20 mouse cellular contexts compared by ENCODE assay signal in genomic region chr4:142414874-142415273, GRCm38 (mm10).
DNase-seq lines count a peak whose midpoint lies in the region; ATAC-seq and TF ChIP-seq lines count a peak whose summit lies in the region.
"Had no signal": no experiment of that assay in that cellular context is flagged by ENCODE, and none has a peak within 500 bp of the region (broad histone marks: within the 10 kb centered on the region; RNA-seq: fewer than 3 reads in every experiment).

No protein-coding gene starts in this region.

- peak; percentile 29 for TF ChIP-seq CTCF in left cerebral cortex, adult 2 months (IDR thresholded peaks at IDR 0.05)

- H3K9me3 ChIP-seq in forebrain, embryonic 14.5 days (replicated peaks; ENCODE audit: control insufficient read depth, low read length) = no peaks in the 10 kb centered on the region
- no peaks in the 10 kb centered on the region for H3K9me3 ChIP-seq in forebrain, embryonic 15.5 days
- no peaks in the 10 kb centered on the region for H3K9me3 ChIP-seq in ES-E14 (ENCODE audit: control insufficient read depth, insufficient read depth, low read depth, low read length)
- H3K9me3 ChIP-seq: midbrain, embryonic 15.5 days; stomach, embryonic 15.5 days had no signal

- H3K36me3 ChIP-seq in forebrain, embryonic 14.5 days (ENCODE audit: control insufficient read depth, insufficient read depth, low read length) = no peaks in the 10 kb centered on the region
- H3K36me3 ChIP-seq in forebrain, embryonic 15.5 days = no peaks in the 10 kb centered on the region
- H3K36me3 ChIP-seq in ES-E14 (ENCODE audit: control insufficient read depth, insufficient read depth, low read length, poor library complexity, severe bottlenecking) = no peaks in the 10 kb centered on the region
- H3K36me3 ChIP-seq: midbrain, embryonic 15.5 days; stomach, embryonic 15.5 days had no signal

- DNase-seq in forebrain, embryonic 14.5 days (ENCODE audit: low spot score) = peak; percentile 20
- DNase-seq in left cerebral cortex, adult 2 months (ENCODE audit: extremely low spot score in 1 of 2, low spot score in 2 of 2) = no peak
- DNase-seq in left cerebral cortex, adult 11 months (ENCODE audit: low spot score) = no peak
- DNase-seq in ES-E14 (ENCODE audit: low read depth, low spot score) = no peak
- peak; percentile 54 for DNase-seq in retina, embryonic 14.5 days (ENCODE audit: low spot score)
- DNase-seq in heart, postnatal 14 days = no peak
- no peak for DNase-seq in c-Kit-positive CD71-positive TER-119-positive erythroid progenitor cells, embryonic 14.5 days (ENCODE audit: low spot score)
- DNase-seq: adrenal gland, adult 2 months; cerebellum, adult 9-11 months; heart, adult 11 months; kidney, adult 9 months; layer of hippocampus, postnatal 36 days; left cerebral cortex, postnatal 4 days; lung, adult 18-20 months; spleen, adult 18-20 months; thymus, postnatal 14 days had no signal

- H3K27me3 ChIP-seq in forebrain, embryonic 14.5 days (replicated peaks; ENCODE audit: control insufficient read depth, insufficient read depth, low read length) = no peaks in the 10 kb centered on the region
- no peaks in the 10 kb centered on the region for H3K27me3 ChIP-seq in forebrain, embryonic 15.5 days
- H3K27me3 ChIP-seq: midbrain, embryonic 15.5 days; stomach, embryonic 15.5 days had no signal

- H3K4me2 ChIP-seq in forebrain, embryonic 14.5 days (ENCODE audit: low read length) = no peak overlapping the region
- no peak overlapping the region for H3K4me2 ChIP-seq in forebrain, embryonic 15.5 days (replicated peaks)
- H3K4me2 ChIP-seq: midbrain, embryonic 15.5 days; stomach, embryonic 15.5 days had no signal

- WGBS in forebrain, embryonic 14.5 days = 71% methylated on average over 5 of the region's 5 CpGs
- WGBS in forebrain, embryonic 15.5 days = 73% methylated on average over 5 of the region's 5 CpGs

- intact Hi-C loops in left cerebral cortex, adult 2 months (cut with DNase I) = no loop called here
- intact Hi-C loops in heart, postnatal 14 days (cut with DNase I) = no loop called here

- no peak overlapping the region for H3K9ac ChIP-seq in forebrain, embryonic 14.5 days (ENCODE audit: low read length)
- H3K9ac ChIP-seq in forebrain, embryonic 15.5 days (replicated peaks) = no peak overlapping the region
- no peak overlapping the region for H3K9ac ChIP-seq in ES-E14 (ENCODE audit: insufficient read depth, low read depth, low read length, poor library complexity, severe bottlenecking)
- H3K9ac ChIP-seq: midbrain, embryonic 15.5 days; stomach, embryonic 15.5 days had no signal

- in situ Hi-C loops in ES-E14 (cut with MboI; ENCODE audit: low sequenced_read_pairs in 2 of 2, unreplicated experiment in 2 of 2) = no loop called here

- no peak overlapping the region for H3K4me3 ChIP-seq in forebrain, embryonic 14.5 days (ENCODE audit: low read depth, low read length)
- no peak overlapping the region for H3K4me3 ChIP-seq in forebrain, embryonic 15.5 days
- no peak overlapping the region for H3K4me3 ChIP-seq in left cerebral cortex, adult 2 months
- H3K4me3 ChIP-seq in ES-E14 (ENCODE audit: insufficient read depth in 1 of 2, low read depth in 1 of 2, low read length in 2 of 2, poor library complexity in 1 of 2, severe bottlenecking in 1 of 2) = no peak overlapping the region
- H3K4me3 ChIP-seq: erythroblast, embryonic 14.5 days; midbrain, embryonic 15.5 days; stomach, embryonic 15.5 days had no signal

- no peak for ATAC-seq in forebrain, embryonic 14.5 days
- ATAC-seq in forebrain, embryonic 15.5 days (replicated peaks) = no peak
- ATAC-seq: midbrain, embryonic 15.5 days had no signal

- H3K27ac ChIP-seq in forebrain, embryonic 14.5 days (ENCODE audit: low read depth, low read length) = no peak overlapping the region
- H3K27ac ChIP-seq in forebrain, embryonic 15.5 days (replicated peaks) = no peak overlapping the region
- no peak overlapping the region for H3K27ac ChIP-seq in left cerebral cortex, adult 2 months
- no peak overlapping the region for H3K27ac ChIP-seq in ES-E14 (ENCODE audit: insufficient read depth, low read depth, low read length, poor library complexity, severe bottlenecking)
- H3K27ac ChIP-seq: midbrain, embryonic 15.5 days; stomach, embryonic 15.5 days had no signal

- peaks cover 20% of the 10 kb centered on the region for H3K4me1 ChIP-seq in forebrain, embryonic 14.5 days (ENCODE audit: control insufficient read depth, insufficient read depth, low read length)
- peaks cover 35% of the 10 kb centered on the region for H3K4me1 ChIP-seq in forebrain, embryonic 15.5 days
- no peaks in the 10 kb centered on the region for H3K4me1 ChIP-seq in ES-E14 (ENCODE audit: control insufficient read depth in 2 of 2, insufficient read depth in 2 of 2, low read length in 2 of 2, poor library complexity in 1 of 2)
- H3K4me1 ChIP-seq: stomach, embryonic 15.5 days had no signal

TF ChIP-seq in ES-E14, 5 proteins besides CTCF, POLR2A, EP300 and RAD21:
- TF ChIP-seq CHD2 (IDR thresholded peaks at IDR 0.05; ENCODE audit: low read depth, low read length) = no peak
- no peak for TF ChIP-seq HCFC1 (IDR thresholded peaks at IDR 0.05; ENCODE audit: borderline replicate concordance, insufficient read depth, low read length)
- TF ChIP-seq ZC3H11A (IDR thresholded peaks at IDR 0.05; ENCODE audit: borderline replicate concordance, low read depth, low read length) = peak; percentile 41; the same call in 1 of the 2 replicates
- TF ChIP-seq MAFK (IDR thresholded peaks at IDR 0.05; ENCODE audit: insufficient read depth, low read depth, low read length) = no peak

Comparison
In these comparisons a context has a peak if more than half of its experiments do, and no peak if none do; other contexts are left out.
1. DNase-seq: peak in forebrain, embryonic 14.5 days (single experiment) and retina, embryonic 14.5 days (single experiment); none in left cerebral cortex, adult 2 months (0 of 2), left cerebral cortex, adult 11 months (single experiment), ES-E14 (single experiment), heart, postnatal 14 days (0 of 2) and c-Kit-positive CD71-positive TER-119-positive erythroid progenitor cells, embryonic 14.5 days (single experiment).